Mouse (Mus musculus) megakaryocyte, adult 5-6 weeks (primary cell): Measurements from ENCODE around the gene Rnft2. TPM values are rescaled to one million over a fixed set of nuclear protein-coding genes. Genes with fewer than 3 reads are reported as not detected.

Source experiments
- ATAC-seq: 2 replicates; pipeline ENCODE4 v1.8.0; 2016; ENCODE audit warnings: mild to moderate bottlenecking, inconsistent platforms; ENCODE audit not compliant: poor library complexity, severe bottlenecking
- total RNA-seq, 2 experiments: library from RNA; stranded (forward) in 1 of 2; stranded (reverse) in 1 of 2; fragments of 153-499, 151-499 nt in 1 of 2; fragments of 221-1000, 200-1000 nt in 1 of 2; gene quantifications; 2 replicates each; pipeline versions ENCODE4 v1.2.3 to v1.2.4; 2015 to 2017

Gene Rnft2
- total RNA-seq, 2 experiments from 2014 or later: 0.11 to 1.5 TPM

- no peak for ATAC-seq
These were observed 67.3 kb downstream of the Rnft2 start for GRCm38 (mm10) chr5:118177640-118178039.

DNA sequence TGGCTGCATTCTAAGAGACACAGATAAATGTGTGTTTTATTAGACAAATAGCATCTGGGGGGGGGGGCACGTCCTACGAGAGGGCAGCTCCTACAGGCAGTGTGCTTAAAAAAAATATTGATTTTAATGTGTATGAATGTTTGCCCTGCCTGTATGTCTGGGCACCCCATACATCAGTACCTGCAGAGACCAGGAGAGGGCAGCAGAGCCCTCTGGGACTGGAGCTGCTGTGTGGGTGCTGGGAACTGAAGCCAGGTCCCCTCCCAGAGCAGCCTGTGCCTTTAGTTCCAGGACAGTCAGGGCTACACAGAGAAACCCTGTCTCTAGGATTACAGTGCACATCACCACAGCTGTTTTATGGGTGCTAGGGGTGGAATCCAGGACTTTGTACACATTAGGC, 69.8 kb downstream of the Rnft2 start:
- ATAC-seq: no peak

DNA sequence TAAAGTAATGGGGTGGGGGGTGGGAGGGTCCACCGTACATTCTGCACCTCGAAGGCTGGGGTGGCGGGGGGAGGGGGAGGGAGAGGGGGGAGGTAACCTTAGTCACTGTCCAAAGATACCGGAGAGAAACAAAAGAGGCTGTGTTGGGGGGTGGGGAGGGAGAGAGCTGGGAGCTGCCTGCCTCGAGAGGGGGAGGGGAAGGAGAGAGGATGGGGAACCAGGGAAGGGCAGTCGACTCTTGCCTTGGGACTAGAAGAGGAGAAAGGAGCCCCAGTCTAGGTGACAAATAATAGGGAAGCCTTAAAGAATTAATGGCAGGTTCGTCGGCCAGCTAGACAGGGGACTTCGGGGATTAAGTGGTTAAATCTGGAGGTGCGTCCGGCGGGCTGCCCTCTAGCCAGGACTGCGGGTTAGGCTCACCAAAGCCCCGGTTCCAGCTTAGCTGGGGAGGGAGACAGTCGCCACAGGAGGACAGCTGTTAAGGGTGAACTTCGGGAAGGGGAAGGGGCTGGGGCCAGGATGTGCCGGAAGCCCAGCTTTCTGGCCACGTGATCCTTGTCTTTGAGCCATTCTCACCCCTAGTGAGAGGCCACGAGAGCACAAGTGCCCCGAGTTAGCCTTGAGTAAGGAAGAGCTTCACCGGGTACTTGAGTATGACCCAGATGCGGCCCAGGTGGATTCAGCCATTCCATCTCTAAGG, 70.5 kb downstream of the Rnft2 start:
- no peak for ATAC-seq

DNA sequence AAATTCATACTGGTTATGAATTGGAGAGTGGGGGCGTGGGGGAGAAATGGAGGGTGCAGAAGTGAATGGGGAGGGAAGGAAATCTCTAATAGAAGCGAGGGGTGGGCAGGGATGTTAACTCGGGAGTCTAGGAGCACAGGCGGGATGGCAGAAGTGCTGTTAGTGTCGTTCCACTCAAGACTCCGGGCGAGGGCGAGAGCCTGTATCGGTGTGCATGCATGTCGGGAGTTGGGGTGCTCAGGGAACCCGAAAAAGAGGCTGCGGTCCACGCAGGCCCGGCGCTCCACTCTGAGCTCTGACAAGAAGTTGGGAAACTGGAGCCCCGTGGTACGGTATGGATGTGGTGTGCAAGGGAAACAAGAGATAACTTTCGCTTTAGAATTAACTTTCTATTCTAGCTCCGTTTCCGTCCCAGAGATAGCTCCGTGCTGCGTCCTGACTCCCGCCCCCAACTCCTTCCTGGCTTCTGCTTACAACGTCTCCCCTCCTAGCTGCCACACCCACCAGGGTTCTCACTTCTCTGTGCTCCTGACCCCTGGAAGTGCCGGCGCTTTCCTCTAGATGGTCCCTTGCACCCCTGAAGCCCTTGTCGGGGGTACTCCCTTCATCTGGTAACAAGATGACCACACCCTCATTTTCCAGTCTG, 72.7 kb downstream of the Rnft2 start:
- 0 out of 2 replicates have a peak, but pooled peaks have one; percentile 7 for ATAC-seq

DNA sequence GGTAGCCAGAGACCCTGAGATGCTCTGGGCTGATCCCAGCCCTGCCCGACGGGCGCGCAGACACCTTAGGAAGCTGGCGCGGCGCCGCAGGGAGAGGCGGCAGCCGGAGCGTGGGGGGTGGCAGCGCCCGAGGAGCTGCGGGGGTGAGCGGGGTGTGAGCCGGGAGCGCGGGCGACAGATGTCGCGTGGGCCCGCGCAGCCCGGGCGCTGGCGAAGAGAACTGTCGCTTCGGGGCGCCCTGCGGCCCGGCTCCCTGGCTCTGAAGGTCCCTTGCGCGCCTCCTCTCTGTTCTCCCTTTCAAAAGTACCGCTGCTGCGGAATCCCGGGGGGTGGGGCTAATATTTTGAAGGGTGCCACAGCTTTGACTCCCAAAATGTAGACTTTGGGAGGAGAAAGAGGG, 73.3 kb downstream of the Rnft2 start:
- ATAC-seq: no peak

GRCm38 (mm10) chr5:118170888-118171529, 73.9 kb downstream of the Rnft2 start:
- ATAC-seq: no peak

DNA sequence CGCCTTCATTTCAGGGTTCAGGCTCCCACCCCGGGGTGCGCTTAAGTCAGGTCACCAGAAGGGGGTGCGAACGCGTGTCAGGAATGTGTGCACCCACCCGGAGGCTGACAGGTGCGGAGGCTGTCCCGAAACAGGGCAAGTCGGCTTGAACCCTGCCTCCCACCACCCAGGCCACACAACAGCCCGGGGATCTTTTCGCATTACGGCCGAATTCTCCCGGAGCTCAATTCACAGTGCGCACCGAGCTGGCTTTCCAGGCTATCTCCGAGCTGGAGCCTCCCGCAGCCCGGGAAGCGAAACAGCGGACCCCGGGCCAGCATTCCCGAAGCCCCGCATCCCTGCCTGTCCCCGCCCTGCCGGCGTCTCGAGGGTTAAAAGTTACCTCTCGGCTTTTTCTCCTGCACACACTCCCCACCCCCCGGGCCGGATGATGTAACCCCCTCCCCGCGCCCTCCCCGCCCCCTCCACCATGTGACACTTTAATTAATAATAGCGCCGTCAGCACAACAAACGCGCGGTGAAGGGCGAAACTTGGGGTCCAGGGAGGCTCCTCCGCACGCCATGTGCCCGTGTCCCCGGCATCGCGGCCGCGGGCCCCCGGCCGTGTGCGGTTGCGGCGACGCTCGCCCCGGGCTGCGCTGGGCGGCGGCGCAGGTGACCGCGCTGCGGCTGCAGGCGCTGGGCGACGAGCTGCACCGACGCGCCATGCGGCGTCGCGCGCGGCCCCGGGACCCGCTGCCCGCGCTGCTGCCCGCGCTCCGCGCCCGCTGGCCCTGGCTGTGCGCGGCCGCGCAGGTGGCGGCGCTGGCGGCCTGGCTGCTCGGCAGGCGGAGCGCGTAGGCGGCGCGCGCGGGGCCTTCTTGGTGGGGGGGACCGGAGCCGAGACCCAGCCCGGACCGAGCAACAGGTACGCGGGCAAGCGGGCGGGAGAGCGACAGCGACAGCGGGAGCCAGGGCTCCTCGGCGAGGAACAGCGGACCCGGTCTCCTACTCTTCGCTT, 75.4 kb downstream of the Rnft2 start:
- no peak for ATAC-seq

- no peak for ATAC-seq
These were observed 77.3 kb downstream of the Rnft2 start for GRCm38 (mm10) chr5:118167561-118167995.

GRCm38 (mm10) chr5:118165462-118165861, 79.5 kb downstream of the Rnft2 start:
- no peak for ATAC-seq

DNA sequence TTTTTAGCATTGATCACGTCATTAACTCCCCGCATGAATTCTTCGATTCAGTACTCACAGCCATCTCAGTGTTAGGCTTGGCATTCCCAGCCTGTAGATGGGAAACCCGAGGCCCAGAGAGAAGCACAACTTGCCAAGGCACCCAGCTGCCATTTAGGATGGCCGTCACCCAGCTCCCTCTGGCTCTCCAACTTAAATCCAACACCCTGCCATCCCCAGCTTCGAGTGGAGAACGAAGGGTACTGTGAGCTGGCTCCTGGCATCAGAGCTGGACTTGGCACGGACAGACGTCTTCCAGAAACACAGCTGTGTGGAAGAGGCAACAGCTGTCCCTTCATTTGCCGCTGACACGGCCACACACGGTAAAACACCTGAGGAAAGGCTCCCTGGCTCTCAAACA, 80.3 kb downstream of the Rnft2 start, which contains the start of gene Hrk:
Gene Hrk (plus strand): TSS at position 68 of the 400 bp plus-strand sequence.
- no peak for ATAC-seq

GRCm38 (mm10) chr5:118160691-118161090, 84.2 kb downstream of the Rnft2 start:
- no peak for ATAC-seq

DNA sequence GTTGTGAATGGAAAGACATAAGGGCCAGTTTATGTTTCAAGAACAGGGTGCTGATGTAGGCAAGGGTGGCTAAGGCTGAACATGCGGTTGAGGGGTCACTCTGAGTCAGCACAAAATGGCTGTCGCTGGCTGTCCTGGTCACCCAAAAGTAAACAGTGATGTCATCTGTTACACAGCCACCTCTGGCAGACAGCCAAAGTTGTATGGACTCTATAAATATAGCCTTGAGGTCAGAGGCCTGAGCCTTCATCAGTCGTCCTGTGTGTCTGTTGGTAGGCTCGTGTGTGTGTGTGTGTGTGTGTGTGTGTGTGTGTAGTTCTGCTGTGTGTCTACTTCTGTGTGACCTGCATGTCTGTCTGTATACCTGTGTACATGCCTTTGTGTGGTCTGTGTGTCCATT, 87.9 kb downstream of the Rnft2 start:
- ATAC-seq: no peak

- ATAC-seq: no peak
These were observed 89.4 kb downstream of the Rnft2 start for GRCm38 (mm10) chr5:118155565-118155947.

DNA sequence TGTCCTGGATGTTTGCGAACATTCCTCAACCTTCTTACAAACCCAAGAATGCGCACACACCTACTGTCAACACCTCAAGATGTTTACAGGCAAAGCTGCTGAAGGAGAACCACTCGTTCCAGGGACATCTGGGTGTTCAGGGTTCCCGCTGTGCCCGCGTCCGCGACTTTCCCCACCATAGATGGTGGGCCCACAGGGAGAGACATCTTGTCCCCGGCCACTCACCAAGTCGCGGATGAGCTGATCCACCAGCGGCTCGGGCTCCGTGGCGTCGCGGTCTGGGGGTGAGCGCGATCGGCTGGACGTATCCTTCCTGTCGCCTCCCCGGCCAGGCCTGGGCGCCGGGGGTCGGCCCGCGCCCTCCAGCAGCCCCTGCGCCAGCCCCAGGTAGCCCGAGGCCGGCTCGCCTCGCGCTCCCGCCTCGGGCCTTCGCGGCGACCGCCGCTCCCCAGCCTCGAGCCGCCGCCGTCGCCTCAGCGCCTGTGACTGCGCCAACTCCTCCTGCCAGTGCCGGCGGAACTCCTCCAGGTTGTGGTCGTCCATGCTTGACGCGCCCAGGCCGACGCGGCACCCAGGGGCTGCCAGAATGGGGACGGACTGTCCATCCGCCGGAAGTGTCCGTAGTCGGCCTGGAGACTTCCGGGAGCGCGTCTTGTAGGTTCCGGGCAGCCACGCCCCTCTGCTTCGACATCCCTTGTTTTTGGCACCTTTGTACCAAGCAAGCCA, 89.9 kb downstream of the Rnft2 start, which contains the start of gene Fbxw8:
Gene Fbxw8 (minus strand): TSS at position 626 of the 726 bp plus-strand sequence.
- peak; percentile 100 for ATAC-seq

GRCm38 (mm10) chr5:118149711-118150110, 95.2 kb downstream of the Rnft2 start:
- ATAC-seq: no peak

- ATAC-seq: no peak
These were observed 97.7 kb downstream of the Rnft2 start for GRCm38 (mm10) chr5:118147264-118147663.

GRCm38 (mm10) chr5:118145999-118146679, 98.8 kb downstream of the Rnft2 start:
- ATAC-seq: no peak

DNA sequence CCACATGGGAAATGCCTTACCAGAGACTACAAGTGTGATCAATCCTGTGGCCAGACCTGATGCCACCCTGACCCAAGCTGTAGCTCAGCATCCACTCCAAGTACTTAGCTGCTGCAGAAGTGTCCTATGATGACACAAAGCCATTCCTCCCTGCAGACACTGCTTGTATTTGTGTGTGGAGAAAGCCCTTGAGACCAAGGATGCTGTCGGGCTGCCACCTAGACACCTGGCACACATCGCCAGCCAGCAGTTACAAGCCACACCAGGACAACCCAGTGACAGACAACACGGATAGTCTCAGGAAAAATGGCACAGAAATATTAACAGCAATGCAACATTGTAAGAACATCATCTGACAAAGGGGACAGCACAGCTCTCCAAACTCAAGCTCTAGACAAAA, 99.5 kb downstream of the Rnft2 start:
- no peak for ATAC-seq

DNA sequence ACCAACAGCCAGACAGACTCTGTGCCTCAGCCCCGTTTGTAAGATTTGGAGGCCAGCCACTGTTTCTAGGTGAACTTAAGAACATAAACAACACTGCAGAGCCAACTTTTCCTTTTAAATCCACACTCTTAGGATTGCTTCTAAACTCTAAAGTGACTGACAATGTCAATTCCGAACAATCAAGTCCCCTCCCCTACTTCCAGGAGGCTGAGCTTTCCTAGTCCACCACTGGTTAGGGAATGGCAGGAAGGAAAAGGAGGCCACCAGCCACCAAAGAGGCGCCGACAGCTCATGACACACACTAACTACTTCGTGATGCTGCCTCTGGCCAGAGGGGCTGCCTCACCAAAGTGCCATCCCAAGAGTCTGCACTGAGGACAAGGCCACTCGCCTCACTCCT, 100.1 kb downstream of the Rnft2 start:
- no peak for ATAC-seq
